Mouse (Mus musculus) cerebellum, adult 2 months (tissue): ENCODE measurements at regions not wholly inside any gene's neighbourhood (a gene's known extent, or its start where the extent isn't known, plus 50 kb on each side); places are given as distances from the start of the nearest gene placed in this dataset.

Experiments used
- CTCF ChIP-seq: fragments of 200-500 bp; IDR thresholded peaks from 2 replicates; pipeline ENCODE4 v1.5.1; 2011; ENCODE audit warnings: low read depth, mild to moderate bottlenecking, control low read depth, low read length, moderate library complexity, borderline replicate concordance; ENCODE audit not compliant: insufficient read depth
- POLR2A ChIP-seq: fragments of 200-500 bp; IDR thresholded peaks from 2 replicates; pipeline ENCODE4 v1.6.1; 2011; ENCODE audit warnings: low read length, control low read depth, borderline replicate concordance; ENCODE audit not compliant: insufficient read depth

- TF ChIP-seq CTCF (no peak), POLR2A (no peak)
These were observed 124.3 kb upstream of the Steap1 start for GRCm38 (mm10) chr5:5873425-5873824.
